Mouse (Mus musculus): Measurements from ENCODE around the gene Fnbp1l. TPM values are rescaled to one million over a fixed set of nuclear protein-coding genes. Genes with fewer than 3 reads are reported as not detected.

Fnbp1l gene
- polyA plus RNA-seq, 1 experiment: 91.1 TPM

GRCm38 (mm10) chr3:122507826-122508225 is 111.7 kb downstream of the Fnbp1l start:
- TF ChIP-seq POLR2A (IDR thresholded peaks at IDR 0.05; ENCODE audit: extremely low read depth, insufficient read depth, low read length) (no peak), CTCF (IDR thresholded peaks at IDR 0.05; ENCODE audit: extremely low read depth, insufficient read depth, low read length) (no peak)
- Histone ChIP-seq H3K4me1 (ENCODE audit: control insufficient read depth, insufficient read depth, low read length) (peaks cover 1% of the 10 kb centered on the region; the same call in 1 of the 2 replicates), H3K27ac (ENCODE audit: insufficient read depth, low read length) (peak overlapping the region; percentile 88; the same call in 1 of the 2 replicates), H3K4me3 (ENCODE audit: insufficient read depth, low read length) (no peak overlapping the region)

- no peak overlapping the region for H3K4me3 ChIP-seq (ENCODE audit: insufficient read depth, low read length)
- H3K4me1 ChIP-seq (ENCODE audit: control insufficient read depth, insufficient read depth, low read length): peaks cover 1% of the 10 kb centered on the region; the same call in 1 of the 2 replicates
- TF ChIP-seq POLR2A (IDR thresholded peaks at IDR 0.05; ENCODE audit: extremely low read depth, insufficient read depth, low read length) (0 out of 2 replicates have a peak, but pooled peaks have one; percentile 2), CTCF (IDR thresholded peaks at IDR 0.05; ENCODE audit: extremely low read depth, insufficient read depth, low read length) (no peak)
- H3K27ac ChIP-seq (ENCODE audit: insufficient read depth, low read length): peak overlapping the region; percentile 88
Measured at GRCm38 (mm10) chr3:122506343-122506916, 113.1 kb downstream of the Fnbp1l start.

GRCm38 (mm10) chr3:122500929-122501328 is 118.6 kb downstream of the Fnbp1l start:
- Histone ChIP-seq H3K27ac (ENCODE audit: insufficient read depth, low read length) (no peak overlapping the region), H3K4me1 (ENCODE audit: control insufficient read depth, insufficient read depth, low read length) (no peaks in the 10 kb centered on the region), H3K4me3 (ENCODE audit: insufficient read depth, low read length) (no peak overlapping the region)
- TF ChIP-seq CTCF (IDR thresholded peaks at IDR 0.05; ENCODE audit: extremely low read depth, insufficient read depth, low read length) (no peak), POLR2A (IDR thresholded peaks at IDR 0.05; ENCODE audit: extremely low read depth, insufficient read depth, low read length) (no peak)

- H3K27ac ChIP-seq (ENCODE audit: insufficient read depth, low read length): no peak overlapping the region
- no peaks in the 10 kb centered on the region for H3K4me1 ChIP-seq (ENCODE audit: control insufficient read depth, insufficient read depth, low read length)
- TF ChIP-seq CTCF (IDR thresholded peaks at IDR 0.05; ENCODE audit: extremely low read depth, insufficient read depth, low read length) (no peak), POLR2A (IDR thresholded peaks at IDR 0.05; ENCODE audit: extremely low read depth, insufficient read depth, low read length) (no peak)
- H3K4me3 ChIP-seq (ENCODE audit: insufficient read depth, low read length): no peak overlapping the region
Measured at GRCm38 (mm10) chr3:122499647-122500046, 119.9 kb downstream of the Fnbp1l start.

GRCm38 (mm10) chr3:122498528-122498927 is 121.0 kb downstream of the Fnbp1l start:
- Histone ChIP-seq H3K4me3 (ENCODE audit: insufficient read depth, low read length) (no peak overlapping the region), H3K27ac (ENCODE audit: insufficient read depth, low read length) (no peak overlapping the region), H3K4me1 (ENCODE audit: control insufficient read depth, insufficient read depth, low read length) (0 out of 2 replicates have a peak, but pooled peaks cover 2% of the 10 kb centered on the region)
- no peak for TF ChIP-seq POLR2A (IDR thresholded peaks at IDR 0.05; ENCODE audit: extremely low read depth, insufficient read depth, low read length)
- TF ChIP-seq CTCF (IDR thresholded peaks at IDR 0.05; ENCODE audit: extremely low read depth, insufficient read depth, low read length): no peak

GRCm38 (mm10) chr3:122497871-122498270 is 121.6 kb downstream of the Fnbp1l start:
- Histone ChIP-seq H3K27ac (ENCODE audit: insufficient read depth, low read length) (no peak overlapping the region), H3K4me1 (ENCODE audit: control insufficient read depth, insufficient read depth, low read length) (peaks cover 3% of the 10 kb centered on the region; the same call in 1 of the 2 replicates), H3K4me3 (ENCODE audit: insufficient read depth, low read length) (no peak overlapping the region)
- TF ChIP-seq POLR2A (IDR thresholded peaks at IDR 0.05; ENCODE audit: extremely low read depth, insufficient read depth, low read length): no peak
- TF ChIP-seq CTCF (IDR thresholded peaks at IDR 0.05; ENCODE audit: extremely low read depth, insufficient read depth, low read length): no peak

- H3K27ac ChIP-seq (ENCODE audit: insufficient read depth, low read length): no peak overlapping the region
- no peak overlapping the region for H3K4me3 ChIP-seq (ENCODE audit: insufficient read depth, low read length)
- TF ChIP-seq POLR2A (IDR thresholded peaks at IDR 0.05; ENCODE audit: extremely low read depth, insufficient read depth, low read length) (no peak), CTCF (IDR thresholded peaks at IDR 0.05; ENCODE audit: extremely low read depth, insufficient read depth, low read length) (no peak)
- peaks cover 5% of the 10 kb centered on the region; the same call in 1 of the 2 replicates for H3K4me1 ChIP-seq (ENCODE audit: control insufficient read depth, insufficient read depth, low read length)
Measured at GRCm38 (mm10) chr3:122494764-122495163, 124.8 kb downstream of the Fnbp1l start.

- TF ChIP-seq POLR2A (IDR thresholded peaks at IDR 0.05; ENCODE audit: extremely low read depth, insufficient read depth, low read length) (no peak), CTCF (IDR thresholded peaks at IDR 0.05; ENCODE audit: extremely low read depth, insufficient read depth, low read length) (no peak)
- Histone ChIP-seq H3K4me3 (ENCODE audit: insufficient read depth, low read length) (no peak overlapping the region), H3K27ac (ENCODE audit: insufficient read depth, low read length) (peak overlapping the region; percentile 44)
Measured at GRCm38 (mm10) chr3:122492872-122493615, 126.5 kb downstream of the Fnbp1l start.

GRCm38 (mm10) chr3:122492006-122492405 is 127.5 kb downstream of the Fnbp1l start:
- Histone ChIP-seq H3K27ac (ENCODE audit: insufficient read depth, low read length) (0 out of 2 replicates have a peak overlapping the region, but pooled peaks have one; percentile 44), H3K4me3 (ENCODE audit: insufficient read depth, low read length) (no peak overlapping the region), H3K4me1 (ENCODE audit: control insufficient read depth, insufficient read depth, low read length) (peaks cover 7% of the 10 kb centered on the region; the same call in 1 of the 2 replicates)
- TF ChIP-seq POLR2A (IDR thresholded peaks at IDR 0.05; ENCODE audit: extremely low read depth, insufficient read depth, low read length) (no peak), CTCF (IDR thresholded peaks at IDR 0.05; ENCODE audit: extremely low read depth, insufficient read depth, low read length) (no peak)

More at GRCm38 (mm10) chr3:122492872-122493615, 126.5 kb downstream of the Fnbp1l start:
- peaks cover 5% of the 10 kb centered on the region; the same call in 1 of the 2 replicates for H3K4me1 ChIP-seq (ENCODE audit: control insufficient read depth, insufficient read depth, low read length)

Measured in cortical plate, adult 2 months (tissue).